Comparison of ENCODE assay signal across 13 mouse cellular contexts in the genomic region with DNA sequence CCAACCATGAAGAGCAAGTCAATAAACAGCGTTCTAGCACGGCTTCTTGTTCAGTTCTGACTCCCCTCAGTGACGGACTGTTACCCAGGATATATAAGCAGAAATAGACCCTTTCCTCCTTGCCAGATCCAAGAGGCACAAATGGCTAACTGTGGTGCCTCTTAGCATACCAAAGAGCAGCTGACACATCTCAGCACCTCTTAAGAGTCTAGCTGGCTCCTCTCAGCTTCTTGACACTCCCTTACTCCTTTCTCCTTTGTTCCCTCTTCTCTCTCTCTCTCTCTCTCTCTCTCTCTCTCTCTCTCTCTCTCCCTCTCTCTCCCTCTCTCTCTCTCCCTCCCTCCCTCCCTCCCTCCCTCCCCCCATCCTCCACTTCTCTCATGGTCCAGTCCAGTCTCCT.
"Had no signal": no experiment of that assay in that cellular context is flagged by ENCODE, and none has a peak within 500 bp of the region (broad histone marks: within the 10 kb centered on the region; RNA-seq: fewer than 3 reads in every experiment).

No protein-coding gene starts in this region.

- DNase-seq: layer of hippocampus, adult 9-11 months; liver; thymus, adult 18-20 months; thymus, postnatal 36 days had no signal

- H3K9me3 ChIP-seq: limb, embryonic 10.5 days; limb, embryonic 13.5 days; liver, embryonic 12.5 days; liver, embryonic 15.5 days; midbrain, embryonic 13.5 days had no signal

- H3K4me2 ChIP-seq: limb, embryonic 13.5 days; liver, embryonic 12.5 days; liver, embryonic 15.5 days; midbrain, embryonic 13.5 days had no signal

- H3K27ac ChIP-seq: layer of hippocampus, adult 2 months; limb, embryonic 10.5 days; limb, embryonic 13.5 days; liver, embryonic 12.5 days; liver, embryonic 15.5 days; macrophage; midbrain, embryonic 13.5 days had no signal

- H3K4me1 ChIP-seq: liver, embryonic 12.5 days; liver, embryonic 15.5 days; midbrain, embryonic 13.5 days had no signal

- H3K36me3 ChIP-seq: limb, embryonic 10.5 days; limb, embryonic 13.5 days; liver, embryonic 12.5 days; liver, embryonic 15.5 days; midbrain, embryonic 13.5 days had no signal

- ATAC-seq: inflammation-experienced regulatory T-cells, adult 6 months; intestine, embryonic 16.5 days; liver, embryonic 12.5 days; midbrain, embryonic 13.5 days had no signal

- H3K27me3 ChIP-seq: limb, embryonic 13.5 days; liver, embryonic 12.5 days; liver, embryonic 15.5 days; midbrain, embryonic 13.5 days had no signal

- H3K4me3 ChIP-seq: layer of hippocampus, adult 2 months; limb, embryonic 10.5 days; limb, embryonic 13.5 days; liver, embryonic 12.5 days; liver, embryonic 15.5 days; midbrain, embryonic 13.5 days had no signal

- H3K9ac ChIP-seq: limb, embryonic 13.5 days; liver, embryonic 12.5 days; liver, embryonic 15.5 days; midbrain, embryonic 13.5 days had no signal
